Mouse (Mus musculus): ENCODE measurements at regions not wholly inside any gene's neighbourhood (a gene's known extent, or its start where the extent isn't known, plus 50 kb on each side); places are given as distances from the start of the nearest gene placed in this dataset.

GRCm38 (mm10) chr7:130073890-130074819 lies 446.0 kb downstream of the Ate1 start:
- no peak for DNase-seq (ENCODE audit: low read depth)

- no peak for DNase-seq (ENCODE audit: low read depth)
These were observed 437.5 kb downstream of the Ate1 start for GRCm38 (mm10) chr7:130082662-130083061.

GRCm38 (mm10) chr7:130085706-130086105 lies 434.5 kb downstream of the Ate1 start:
- no peak for DNase-seq (ENCODE audit: low read depth)

- DNase-seq (ENCODE audit: low read depth): no peak
These were observed 430.1 kb downstream of the Ate1 start for GRCm38 (mm10) chr7:130089896-130090610.

DNA sequence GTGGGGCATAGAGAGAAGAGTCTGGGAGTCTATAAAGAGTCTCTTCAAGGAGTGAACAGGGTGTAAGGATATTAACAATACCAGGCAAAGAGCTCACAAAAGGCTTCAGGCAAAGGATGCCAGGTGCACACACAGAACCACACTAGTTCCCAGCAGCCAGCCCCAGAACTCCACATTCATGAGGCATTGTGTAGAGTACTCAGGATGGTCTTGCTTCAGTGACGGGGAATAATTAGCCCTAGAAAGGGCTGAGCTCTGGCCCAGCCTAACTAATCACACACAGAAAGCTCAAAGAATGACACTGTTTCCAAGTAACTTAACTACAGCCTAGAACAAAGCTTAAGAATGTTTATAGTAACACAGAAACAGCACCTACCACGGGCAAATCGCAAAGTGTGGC lies 428.2 kb downstream of the Ate1 start:
- DNase-seq (ENCODE audit: low read depth): no peak

GRCm38 (mm10) chr7:130095141-130095540 lies 425.0 kb downstream of the Ate1 start:
- no peak for DNase-seq (ENCODE audit: low read depth)

- DNase-seq (ENCODE audit: low read depth): no peak
These were observed 421.6 kb downstream of the Ate1 start for GRCm38 (mm10) chr7:130098606-130099005.

DNA sequence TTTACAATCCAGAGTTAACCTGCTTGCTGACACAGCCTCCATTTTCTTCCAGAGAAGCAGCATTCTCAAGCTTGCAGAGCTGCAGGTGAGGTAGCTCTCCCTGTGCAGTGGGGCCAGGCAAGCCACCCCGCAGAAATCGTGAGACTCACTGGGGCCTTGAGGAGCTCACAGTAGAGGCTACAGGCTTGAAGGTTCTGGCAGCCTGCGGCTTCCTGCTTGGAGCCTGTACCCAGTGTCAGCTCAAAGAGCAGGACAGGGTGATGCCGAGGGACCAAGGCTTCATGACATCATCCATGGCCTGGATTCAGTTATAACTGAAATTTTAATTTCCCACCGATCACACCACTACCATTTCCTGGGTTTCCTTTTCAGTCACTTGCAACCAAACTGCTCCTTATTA lies 417.5 kb downstream of the Ate1 start:
- no peak for DNase-seq (ENCODE audit: low read depth)

- no peak for DNase-seq (ENCODE audit: low read depth)
These were observed 413.2 kb downstream of the Ate1 start for GRCm38 (mm10) chr7:130106961-130107360.

GRCm38 (mm10) chr7:130108362-130108761 lies 411.8 kb downstream of the Ate1 start:
- no peak for DNase-seq (ENCODE audit: low read depth)

All from naive thymus-derived CD4-positive, alpha-beta T cell, adult 2 months (primary cell).